Mouse (Mus musculus) heart, adult 2 months (tissue): ENCODE measurements around the gene Hdgfl3.

Source experiments
- CTCF ChIP-seq: fragments of 200-600 bp; IDR thresholded peaks from 2 replicates; pipeline ENCODE4 v1.8.1; 2022; ENCODE audit warnings: antibody characterized with exemption, mild to moderate bottlenecking, moderate library complexity
- POLR2A ChIP-seq: fragments of 200-500 bp; IDR thresholded peaks from 2 replicates; pipeline ENCODE4 v1.6.1; 2011; ENCODE audit warnings: mild to moderate bottlenecking, low read depth, low read length, control low read depth; ENCODE audit not compliant: insufficient read depth

GRCm38 (mm10) chr7:81849214-81849613 is 85.1 kb downstream of the Hdgfl3 start:
- no peak for TF ChIP-seq POLR2A
- TF ChIP-seq CTCF: no peak
